Mouse (Mus musculus) liver, embryonic 16.5 days (tissue): ENCODE results near the gene Snx22. TPM values are rescaled to one million over a fixed set of nuclear protein-coding genes. Genes with fewer than 3 reads are reported as not detected.

Source experiments
- ATAC-seq: fragments of 200-750 bp; cut with Nextera tagmentation; 2 replicates; pipeline ENCODE4 v1.8.0; 2017; ENCODE audit warnings: low read depth, mild to moderate bottlenecking, moderate number of reproducible peaks, moderate library complexity
- H3K27ac ChIP-seq: fragments of 300-500 bp; sonication (generic); 2 replicates; pipeline ENCODE4 v1.5.1; 2014; ENCODE audit warnings: mild to moderate bottlenecking, low read length
- H3K27me3 ChIP-seq: fragments of 300-500 bp; sonication (generic); 2 replicates; pipeline ENCODE4 v1.6.1; 2014; ENCODE audit warnings: low read depth, low read length, mixed read lengths; ENCODE audit not compliant: control insufficient read depth, insufficient read depth
- H3K36me3 ChIP-seq: fragments of 300-500 bp; sonication (generic); 2 replicates; pipeline ENCODE4 v1.6.1; 2014; ENCODE audit warnings: mild to moderate bottlenecking; ENCODE audit not compliant: control insufficient read depth, insufficient read depth
- H3K4me1 ChIP-seq: fragments of 300-500 bp; sonication (generic); 2 replicates; pipeline ENCODE4 v1.6.1; 2014; ENCODE audit warnings: low read depth, low read length, mixed read lengths; ENCODE audit not compliant: control insufficient read depth
- H3K4me2 ChIP-seq: fragments of 300-500 bp; sonication (generic); 2 replicates; pipeline ENCODE4 v1.6.1; 2014; ENCODE audit warnings: low read depth, low read length, mixed read lengths
- H3K4me3 ChIP-seq: fragments of 300-500 bp; sonication (generic); 2 replicates; pipeline ENCODE4 v1.5.1; 2014; ENCODE audit warnings: low read depth, mild to moderate bottlenecking, low read length
- H3K9ac ChIP-seq: fragments of 300-500 bp; sonication (generic); 2 replicates; pipeline ENCODE4 v1.6.1; 2014; ENCODE audit warnings: low read depth, low read length
- H3K9me3 ChIP-seq: fragments of 300-500 bp; sonication (generic); replicated peaks from 2 replicates; pipeline ENCODE4 v1.6.1; 2016; ENCODE audit warnings: low read length; ENCODE audit not compliant: control insufficient read depth
- WGBS: fragments of 180-500 bp; shearing (Covaris S2); extraction: QIAGEN DNeasy Blood & Tissue Kit; methylation state at CpG from one replicate; pipeline ENCODE4 v1.1.7; 2014; ENCODE audit not compliant: insufficient replicate concordance; 5-methylcytosine and 5-hydroxymethylcytosine counted together
- polyA plus RNA-seq: library from polyadenylated mRNA; unstranded; fragments of >200 nt; fragmentation: Nextera tagmentation; extraction: Ambion mirVana; gene quantifications from 2 replicates; pipeline ENCODE4 v1.2.1, GENCODE M21; 2015

The Snx22 gene
- 30.5 and 31.3 TPM in 2 replicates for polyA plus RNA-seq

DNA sequence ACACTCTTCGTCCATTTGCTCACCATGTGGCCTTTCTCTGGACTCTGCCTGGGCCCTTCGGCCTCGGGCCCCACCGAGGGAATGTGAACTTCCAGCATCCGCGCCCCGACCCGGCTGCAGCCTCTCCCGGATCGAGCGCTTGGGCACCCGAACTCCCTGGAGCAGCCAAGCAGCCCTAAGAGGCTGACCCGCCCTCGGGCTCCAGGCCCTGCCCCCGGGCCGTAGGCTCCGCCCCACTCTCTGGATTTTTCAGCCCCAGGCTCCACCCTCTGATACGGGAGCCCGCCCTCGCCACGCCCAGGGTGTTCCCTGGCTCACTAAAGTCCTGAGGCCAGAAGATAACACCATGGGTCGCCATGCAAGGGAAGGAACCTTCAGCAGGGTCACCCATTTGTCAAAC lies at the start of gene Snx22:
Gene Snx22, minus strand, starts transcription at position 137 of the 400 bp plus-strand sequence.
- peaks cover 27% of the 10 kb centered on the region for H3K36me3 ChIP-seq
- H3K9me3 ChIP-seq: no peaks in the 10 kb centered on the region
- peak within 1 kb of the TSS; percentile 86 for H3K4me3 ChIP-seq
- peak; percentile 97 for ATAC-seq
- 0% methylated on average over 22 of the region's 22 CpGs for WGBS
- H3K9ac ChIP-seq: peak within 1 kb of the TSS; percentile 91
- peak within 1 kb of the TSS; percentile 84 for H3K27ac ChIP-seq
- H3K4me2 ChIP-seq: peak within 1 kb of the TSS; percentile 91
- peaks cover 13% of the 10 kb centered on the region for H3K27me3 ChIP-seq
- H3K4me1 ChIP-seq: peaks cover 23% of the 10 kb centered on the region

DNA sequence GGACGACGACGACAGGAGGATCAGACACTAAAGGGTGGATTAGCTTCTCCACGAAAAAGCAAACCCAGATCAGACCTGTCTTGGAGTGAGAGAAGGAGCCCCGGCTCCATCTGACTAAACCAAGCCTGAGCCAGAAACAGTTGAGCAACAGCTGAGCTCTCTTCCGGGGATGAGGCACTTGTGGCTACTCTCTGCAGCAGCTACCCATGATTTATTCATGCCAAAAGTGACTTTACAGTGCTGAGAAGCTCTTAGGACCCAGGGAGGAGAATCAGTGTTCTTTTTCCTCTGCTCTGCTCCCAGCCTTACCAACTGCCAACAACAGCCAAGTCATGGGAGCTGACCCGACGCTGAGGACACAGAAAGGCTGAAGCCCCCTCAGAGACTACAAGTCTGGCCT lies 47.4 kb upstream of the Snx22 start:
- no peaks in the 10 kb centered on the region for H3K9me3 ChIP-seq
- no peak for ATAC-seq
- no peak overlapping the region for H3K4me3 ChIP-seq
- no peaks in the 10 kb centered on the region for H3K27me3 ChIP-seq
- H3K4me1 ChIP-seq: peaks cover 34% of the 10 kb centered on the region
- no peak overlapping the region for H3K9ac ChIP-seq
- 69% methylated on average over 8 of the region's 8 CpGs for WGBS
- no peak overlapping the region for H3K4me2 ChIP-seq
- peak overlapping the region; percentile 19; the same call in 1 of the 2 replicates for H3K27ac ChIP-seq
- no peaks in the 10 kb centered on the region for H3K36me3 ChIP-seq

DNA sequence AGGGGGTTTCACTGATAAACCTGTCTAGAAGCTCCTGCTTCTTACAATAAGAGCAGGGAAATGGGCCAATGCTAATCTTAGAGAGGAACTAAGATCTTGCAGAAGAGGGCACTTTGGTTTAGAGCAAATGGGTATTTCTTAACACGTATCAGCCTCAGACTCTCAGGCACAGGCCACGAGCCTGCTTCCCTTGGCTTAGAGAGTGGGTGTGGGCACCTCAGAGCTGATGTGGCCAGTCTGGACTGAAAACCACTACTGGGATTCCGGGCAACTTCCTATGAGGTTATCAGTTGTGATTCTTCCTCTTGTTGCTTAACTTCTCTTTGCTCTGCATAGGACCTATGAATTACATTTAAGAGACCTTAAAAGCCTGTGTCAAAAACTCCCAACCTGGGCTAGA lies 44.8 kb upstream of the Snx22 start:
- peaks cover 21% of the 10 kb centered on the region for H3K4me1 ChIP-seq
- no peak overlapping the region for H3K27ac ChIP-seq
- H3K9ac ChIP-seq: no peak overlapping the region
- no peak overlapping the region for H3K4me2 ChIP-seq
- H3K4me3 ChIP-seq: no peak overlapping the region
- no peaks in the 10 kb centered on the region for H3K9me3 ChIP-seq
- ATAC-seq: no peak
- WGBS: 41% methylated on average over 3 of the region's 3 CpGs
- H3K27me3 ChIP-seq: no peaks in the 10 kb centered on the region
- H3K36me3 ChIP-seq: no peaks in the 10 kb centered on the region; the same call in 1 of the 2 replicates

DNA sequence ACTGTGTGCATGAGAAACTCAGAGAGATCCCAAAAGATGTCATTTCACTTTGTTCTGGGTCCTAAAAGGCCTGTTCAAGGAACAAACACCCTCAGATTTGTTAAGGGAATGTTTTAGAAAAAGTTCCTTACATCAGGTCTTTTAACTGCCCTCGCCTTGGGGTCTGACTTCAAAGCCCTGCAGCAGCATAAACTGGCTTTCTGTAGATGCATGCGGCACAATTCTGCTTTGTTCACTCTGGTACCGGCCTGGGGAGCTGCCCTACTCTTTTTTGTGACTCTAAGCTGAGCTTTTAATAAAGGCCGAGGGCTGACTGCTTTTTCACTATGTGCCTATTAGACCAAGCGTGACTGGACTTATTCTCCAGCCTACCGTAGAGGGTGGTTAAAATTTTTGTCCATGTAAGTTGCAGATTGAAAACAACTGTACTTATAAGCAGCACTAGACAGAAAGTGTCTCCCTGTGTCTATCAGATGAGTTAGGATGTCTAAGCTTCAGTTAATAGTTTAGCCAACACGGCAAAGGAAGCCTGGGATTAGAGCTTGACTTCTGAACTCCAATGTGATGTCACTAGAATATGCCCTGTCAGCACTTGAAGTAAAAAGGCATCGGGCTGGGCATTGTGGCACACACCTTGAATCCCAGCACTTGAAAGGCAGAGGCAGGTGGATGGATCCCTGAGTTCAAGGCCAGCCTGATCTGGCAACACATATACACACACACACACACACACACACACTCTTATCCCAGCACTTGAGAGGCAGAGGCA lies 41.3 kb upstream of the Snx22 start:
- ATAC-seq: no peak
- H3K4me1 ChIP-seq: peaks cover 7% of the 10 kb centered on the region
- no peaks in the 10 kb centered on the region for H3K27me3 ChIP-seq
- no peaks in the 10 kb centered on the region for H3K9me3 ChIP-seq
- H3K9ac ChIP-seq: no peak overlapping the region
- no peak overlapping the region for H3K4me2 ChIP-seq
- no peak overlapping the region for H3K27ac ChIP-seq
- 81% methylated on average over 8 of the region's 8 CpGs for WGBS
- H3K4me3 ChIP-seq: no peak overlapping the region
- H3K36me3 ChIP-seq: peaks cover 9% of the 10 kb centered on the region; the same call in 1 of the 2 replicates

DNA sequence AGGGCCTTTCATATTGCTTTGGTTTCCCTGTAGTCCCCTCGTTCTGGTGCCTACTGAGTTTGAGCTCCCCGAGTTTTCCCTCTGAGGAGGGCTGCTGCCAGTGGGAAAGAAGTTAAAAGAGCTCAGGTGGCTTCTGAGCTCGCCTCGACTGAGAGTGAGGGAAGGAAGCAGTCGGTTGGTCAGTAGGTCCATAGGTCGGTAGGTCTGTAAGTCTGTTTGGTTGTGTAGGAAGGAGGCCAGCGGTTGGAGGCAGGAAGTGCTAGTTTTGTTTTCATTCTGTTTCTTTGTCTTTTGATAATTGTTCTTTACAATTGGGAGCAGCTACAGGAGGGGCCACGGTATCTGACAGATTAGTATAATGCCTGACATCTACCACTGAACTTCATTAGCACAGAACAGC lies 40.6 kb upstream of the Snx22 start:
- 38% methylated on average over 8 of the region's 8 CpGs for WGBS
- peaks cover 13% of the 10 kb centered on the region for H3K36me3 ChIP-seq

DNA sequence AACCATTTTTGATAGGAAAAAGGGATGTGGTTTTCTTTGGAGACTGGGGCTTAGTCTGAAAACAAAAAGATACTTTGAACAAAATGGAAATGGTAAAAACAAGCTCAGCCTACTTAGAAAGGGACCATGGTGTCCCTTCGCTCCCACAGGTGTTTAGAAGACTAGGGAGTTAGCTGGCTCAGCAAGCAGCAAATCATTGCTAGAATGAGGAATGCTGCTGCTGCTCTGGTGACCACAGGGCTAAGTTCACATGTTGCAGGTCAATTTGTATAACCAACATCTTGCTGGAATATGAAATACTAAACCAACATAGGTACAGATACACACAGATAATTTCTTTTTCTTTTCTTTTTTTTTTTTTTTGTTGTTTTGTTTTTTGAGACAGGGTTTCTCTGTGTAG lies 40.1 kb upstream of the Snx22 start:
- no peaks in the 10 kb centered on the region for H3K27me3 ChIP-seq
- no peaks in the 10 kb centered on the region for H3K9me3 ChIP-seq
- no peak overlapping the region for H3K27ac ChIP-seq
- H3K4me3 ChIP-seq: no peak overlapping the region
- no peak for ATAC-seq
- no peak overlapping the region for H3K9ac ChIP-seq
- H3K4me2 ChIP-seq: no peak overlapping the region
- 90% methylated on average over 1 of the region's 1 CpGs for WGBS
- peaks cover 15% of the 10 kb centered on the region for H3K36me3 ChIP-seq
- H3K4me1 ChIP-seq: peaks cover 3% of the 10 kb centered on the region

More for the DNA sequence above, 40.6 kb upstream of the Snx22 start:
- H3K27me3 ChIP-seq: no peaks in the 10 kb centered on the region
- H3K4me2 ChIP-seq: no peak overlapping the region
- H3K27ac ChIP-seq: no peak overlapping the region
- no peak for ATAC-seq
- H3K4me3 ChIP-seq: no peak overlapping the region
- peaks cover 6% of the 10 kb centered on the region for H3K4me1 ChIP-seq
- H3K9me3 ChIP-seq: no peaks in the 10 kb centered on the region
- H3K9ac ChIP-seq: no peak overlapping the region

DNA sequence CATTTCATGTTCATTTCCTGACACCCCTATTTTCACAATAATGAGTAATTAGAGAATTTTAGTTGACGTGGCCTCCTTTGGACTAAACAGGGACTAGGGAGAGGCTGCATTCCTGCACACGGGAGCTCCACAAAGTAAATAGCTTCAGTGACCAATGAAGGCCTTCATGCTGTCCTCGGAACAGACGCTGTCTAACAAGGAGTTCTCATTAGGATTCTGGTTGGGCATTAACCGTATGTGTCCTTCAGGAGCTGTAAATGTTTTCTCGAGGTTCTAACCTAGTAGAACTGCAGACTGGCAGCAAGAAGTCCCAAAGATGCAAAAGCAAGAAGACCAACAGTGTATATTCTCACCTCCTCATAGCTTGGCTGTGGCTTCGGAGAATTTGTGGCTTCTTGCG lies 35.6 kb upstream of the Snx22 start:
- H3K9me3 ChIP-seq: no peaks in the 10 kb centered on the region
- 86% methylated on average over 8 of the region's 8 CpGs for WGBS
- ATAC-seq: no peak
- H3K36me3 ChIP-seq: peaks cover 43% of the 10 kb centered on the region
- no peaks in the 10 kb centered on the region for H3K4me1 ChIP-seq
- H3K27ac ChIP-seq: no peak overlapping the region
- H3K4me2 ChIP-seq: no peak overlapping the region
- H3K4me3 ChIP-seq: no peak overlapping the region
- H3K9ac ChIP-seq: no peak overlapping the region
- no peaks in the 10 kb centered on the region for H3K27me3 ChIP-seq

DNA sequence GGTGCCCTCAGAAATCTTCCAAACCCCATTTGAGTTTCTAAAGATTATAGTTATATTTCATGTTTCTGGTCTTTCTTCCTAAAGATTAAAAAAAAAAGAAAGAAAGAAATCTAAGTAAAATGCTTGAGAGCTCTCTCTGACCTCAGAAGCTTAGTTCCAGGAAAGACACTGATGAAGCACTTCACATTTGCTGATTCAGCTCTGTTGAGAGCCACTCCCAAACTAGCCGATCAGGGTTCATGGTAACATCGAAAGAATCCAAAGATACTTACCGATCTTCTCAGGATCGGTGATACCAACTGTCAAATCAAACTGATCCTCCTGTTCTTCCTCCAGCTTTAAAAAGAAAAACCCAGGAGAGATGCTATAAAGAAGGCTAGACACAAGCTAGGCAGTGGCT lies 35.1 kb upstream of the Snx22 start:
- Histone ChIP-seq H3K9me3 (no peaks in the 10 kb centered on the region), H3K27me3 (no peaks in the 10 kb centered on the region), H3K4me3 (no peak overlapping the region), H3K9ac (no peak overlapping the region), H3K27ac (no peak overlapping the region), H3K4me1 (no peaks in the 10 kb centered on the region), H3K36me3 (peaks cover 45% of the 10 kb centered on the region), H3K4me2 (no peak overlapping the region)
- 0 out of 2 replicates have a peak, but pooled peaks have one; percentile 32 for ATAC-seq
- WGBS: 74% methylated on average over 4 of the region's 4 CpGs

DNA sequence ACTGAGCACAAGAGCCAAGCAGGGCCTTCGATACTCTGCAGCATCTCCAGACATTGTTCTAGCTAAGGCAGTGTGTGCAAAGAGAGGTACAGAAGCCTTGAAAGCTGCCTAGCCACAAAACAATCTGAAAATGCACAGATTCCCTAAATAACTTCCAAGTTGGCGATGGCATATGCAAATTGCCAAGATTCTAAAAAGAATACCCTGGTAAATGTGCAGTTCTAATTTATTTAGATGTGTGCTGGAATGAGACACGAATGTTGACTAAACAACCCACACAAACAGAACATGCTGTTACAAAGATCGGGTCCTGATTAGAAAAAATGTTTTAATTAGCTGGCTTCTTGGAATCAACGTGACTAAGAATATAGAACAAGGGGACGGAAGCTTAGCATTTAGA lies 33.1 kb upstream of the Snx22 start:
- H3K36me3 ChIP-seq: peaks cover 49% of the 10 kb centered on the region
- no peaks in the 10 kb centered on the region for H3K9me3 ChIP-seq
- no peak overlapping the region for H3K4me3 ChIP-seq
- H3K27ac ChIP-seq: no peak overlapping the region
- H3K9ac ChIP-seq: no peak overlapping the region
- WGBS: 82% methylated on average over 6 of the region's 6 CpGs
- H3K27me3 ChIP-seq: no peaks in the 10 kb centered on the region
- no peak for ATAC-seq
- H3K4me1 ChIP-seq: no peaks in the 10 kb centered on the region
- no peak overlapping the region for H3K4me2 ChIP-seq
